Mouse (Mus musculus) megakaryocyte, embryonic 14.5 days (primary cell): ENCODE data around the gene Smoc1.

Experiments used
- FLI1 ChIP-seq: IDR thresholded peaks from 2 replicates; pipeline ENCODE4 v1.6.1; 2012; ENCODE audit warnings: low read length, inconsistent platforms, mixed read lengths
- GATA1 ChIP-seq: IDR thresholded peaks from 3 replicates; pipeline ENCODE4 v1.6.1; 2012; ENCODE audit warnings: mixed read lengths, low read length, inconsistent platforms, borderline replicate concordance

DNA sequence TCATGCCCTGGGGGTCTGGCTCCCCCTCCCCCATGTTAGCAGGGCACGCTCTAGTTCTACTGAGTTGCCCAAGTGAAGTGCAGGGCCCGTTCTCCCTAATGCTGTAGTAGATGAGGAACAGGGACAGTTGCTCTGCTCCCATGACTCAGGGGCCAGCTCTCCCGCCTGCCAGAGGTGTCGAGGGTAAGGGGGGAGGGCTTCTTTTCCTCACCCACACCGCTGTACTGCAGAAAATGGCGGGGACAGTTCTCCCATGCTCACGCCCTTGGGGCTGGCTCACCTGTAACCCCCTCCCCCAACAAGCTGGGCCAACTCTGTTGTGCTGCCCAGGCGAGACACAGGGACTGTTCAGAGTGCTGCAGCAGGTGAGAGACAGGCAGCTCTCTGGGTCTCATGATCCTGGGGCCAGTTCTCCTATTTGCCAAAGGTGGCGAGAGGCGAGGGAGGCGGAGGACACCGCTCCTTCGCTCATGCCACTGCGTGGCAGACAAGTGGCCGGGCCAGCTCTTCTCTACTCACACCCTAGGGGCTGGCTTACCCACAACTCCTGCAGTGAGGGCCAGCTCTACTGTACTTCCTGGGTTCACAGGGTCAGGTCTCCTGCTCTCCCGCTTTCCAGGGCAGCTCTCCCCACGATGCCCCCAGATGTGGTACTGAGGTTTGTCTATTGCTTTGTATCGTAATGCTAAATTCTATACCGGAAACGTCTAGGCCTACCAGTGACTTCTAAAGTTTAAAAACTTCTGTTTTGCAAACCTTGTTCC, 7.9 kb upstream of the Smoc1 start:
- no peak for TF ChIP-seq FLI1
- TF ChIP-seq GATA1, result no peak
